Mouse (Mus musculus) forebrain, embryonic 14.5 days (tissue): ENCODE results near the gene Galnt9. TPM values are rescaled to one million over a fixed set of nuclear protein-coding genes. Genes with fewer than 3 reads are reported as not detected.
A peak's percentile ranks its signal among the peaks of the same experiment; 100 is the strongest.

ENCODE experiments used
- ATAC-seq: fragments of 200-750 bp; cut with Nextera tagmentation; 2 replicates; pipeline ENCODE4 v1.8.0; 2017; ENCODE audit warnings: mild to moderate bottlenecking, moderate library complexity
- DNase-seq: peaks from one replicate; pipeline ENCODE4 v3.0.0-alpha.2; 2015; ENCODE audit warnings: low spot score
- H3K27ac ChIP-seq: fragments of 300-500 bp; sonication (generic); 2 replicates; pipeline ENCODE4 v1.5.1; 2014; ENCODE audit warnings: low read depth, mild to moderate bottlenecking, control low read depth, low read length, moderate library complexity
- H3K27me3 ChIP-seq: fragments of 300-500 bp; sonication (generic); replicated peaks from 2 replicates; pipeline ENCODE4 v1.6.1; 2014; ENCODE audit warnings: low read length, control low read depth, mixed read lengths; ENCODE audit not compliant: control insufficient read depth, insufficient read depth
- H3K36me3 ChIP-seq: fragments of 300-500 bp; sonication (generic); 2 replicates; pipeline ENCODE4 v1.6.1; 2014; ENCODE audit warnings: low read length, control low read depth; ENCODE audit not compliant: control insufficient read depth, insufficient read depth
- H3K4me1 ChIP-seq: fragments of 300-500 bp; sonication (generic); 2 replicates; pipeline ENCODE4 v1.6.1; 2014; ENCODE audit warnings: antibody characterized with exemption, low read length, control low read depth; ENCODE audit not compliant: control insufficient read depth, insufficient read depth
- H3K4me2 ChIP-seq: fragments of 300-500 bp; sonication (generic); 2 replicates; pipeline ENCODE4 v1.6.1; 2014; ENCODE audit warnings: mild to moderate bottlenecking, control low read depth, low read length
- H3K4me3 ChIP-seq: fragments of 300-500 bp; sonication (generic); 2 replicates; pipeline ENCODE4 v1.5.1; 2014; ENCODE audit warnings: low read depth, low read length, control low read depth
- H3K9ac ChIP-seq: fragments of 300-500 bp; sonication (generic); 2 replicates; pipeline ENCODE4 v1.6.1; 2014; ENCODE audit warnings: mild to moderate bottlenecking, low read length, control low read depth, moderate library complexity
- H3K9me3 ChIP-seq: fragments of 300-500 bp; sonication (generic); replicated peaks from 2 replicates; pipeline ENCODE4 v1.6.1; 2016; ENCODE audit warnings: low read length, control low read depth, mixed read lengths; ENCODE audit not compliant: control insufficient read depth
- WGBS: fragments of 180-500 bp; shearing (Covaris S2); extraction: QIAGEN DNeasy Blood & Tissue Kit; methylation state at CpG from one replicate; pipeline ENCODE4 v1.1.7; 2014; 5-methylcytosine and 5-hydroxymethylcytosine counted together
- polyA plus RNA-seq: library from polyadenylated mRNA; unstranded; fragments of >200 nt; fragmentation: Nextera tagmentation; extraction: Ambion mirVana; gene quantifications from 2 replicates; pipeline ENCODE4 v1.2.1, GENCODE M21; 2014

Gene Galnt9
- polyA plus RNA-seq, 1 experiment from 2014 or later: 12.1 TPM

DNA sequence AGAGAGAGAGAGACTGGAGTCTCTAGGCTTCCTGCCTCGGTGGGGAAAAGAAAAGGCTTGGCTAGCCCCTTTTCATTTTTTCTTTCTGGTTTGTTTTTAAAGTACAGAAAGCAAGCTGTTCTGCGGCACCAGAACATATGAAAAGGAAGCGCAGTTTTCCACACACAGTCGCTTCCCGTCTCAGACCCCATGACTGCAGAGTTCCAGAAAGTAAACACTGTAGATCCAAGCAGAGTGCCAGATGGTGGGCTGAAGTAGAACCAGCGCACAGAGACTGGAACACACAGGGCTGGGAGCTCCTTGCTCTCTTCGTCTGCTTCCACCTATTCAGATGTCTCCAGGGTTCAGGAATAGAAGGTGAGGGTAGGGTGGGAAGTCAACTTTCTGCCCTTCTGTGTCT, 22.3 kb upstream of the Galnt9 start:
- H3K27me3 ChIP-seq: no peaks in the 10 kb centered on the region
- WGBS: 70% methylated on average over 7 of the region's 7 CpGs
- no peak overlapping the region for H3K4me2 ChIP-seq
- no peak overlapping the region for H3K27ac ChIP-seq
- no peak overlapping the region for H3K4me3 ChIP-seq
- ATAC-seq (no peak), DNase-seq (no peak)
- H3K36me3 ChIP-seq: no peaks in the 10 kb centered on the region
- no peaks in the 10 kb centered on the region for H3K4me1 ChIP-seq
- H3K9ac ChIP-seq: no peak overlapping the region
- no peaks in the 10 kb centered on the region for H3K9me3 ChIP-seq

DNA sequence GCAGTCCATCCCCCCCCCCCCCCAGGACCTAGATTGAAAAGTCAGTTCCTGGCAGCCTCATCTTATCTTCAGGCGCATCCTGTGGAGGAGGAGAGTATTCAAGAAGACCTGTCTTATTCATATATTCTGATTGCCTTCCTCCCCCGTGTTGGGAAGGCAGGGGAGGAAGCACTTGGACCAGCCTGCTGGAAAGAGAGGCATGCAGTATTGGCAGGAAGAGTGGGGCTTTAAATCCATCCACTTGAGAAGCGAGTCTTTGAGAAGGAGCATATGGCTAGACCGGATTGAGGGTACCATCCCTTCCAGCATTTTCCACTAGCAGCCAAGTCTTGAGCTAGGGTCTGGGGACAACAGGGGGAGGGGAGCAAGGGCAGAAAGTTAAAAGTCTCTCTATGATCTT, 20.9 kb upstream of the Galnt9 start:
- WGBS: 79% methylated on average over 4 of the region's 4 CpGs
- Histone ChIP-seq H3K9ac (no peak overlapping the region), H3K4me2 (no peak overlapping the region), H3K4me1 (no peaks in the 10 kb centered on the region), H3K27me3 (no peaks in the 10 kb centered on the region), H3K4me3 (no peak overlapping the region), H3K9me3 (no peaks in the 10 kb centered on the region), H3K27ac (no peak overlapping the region), H3K36me3 (no peaks in the 10 kb centered on the region)
- DNase-seq (no peak), ATAC-seq (no peak)

DNA sequence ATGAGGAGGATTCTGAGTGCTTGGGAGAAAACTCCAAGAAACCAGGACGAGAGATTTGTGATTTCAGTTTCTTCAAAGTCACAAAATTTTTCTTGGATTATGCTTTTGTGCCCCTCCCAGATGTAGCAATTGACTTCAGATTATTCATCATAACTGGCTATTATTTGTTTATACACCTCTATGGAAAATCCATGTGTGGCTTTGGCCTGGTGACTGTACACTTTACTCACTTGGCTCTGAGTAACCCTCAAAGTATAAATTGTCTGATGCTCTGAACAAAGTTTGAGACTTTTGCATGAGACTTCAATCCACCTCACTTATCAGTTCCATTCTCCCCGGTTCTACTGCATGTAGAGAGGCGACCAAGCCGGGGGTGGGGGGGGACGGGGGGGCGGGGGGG, 18.5 kb upstream of the Galnt9 start:
- Histone ChIP-seq H3K27me3 (no peaks in the 10 kb centered on the region), H3K36me3 (no peaks in the 10 kb centered on the region), H3K9ac (no peak overlapping the region), H3K9me3 (no peaks in the 10 kb centered on the region), H3K4me3 (no peak overlapping the region), H3K4me1 (no peaks in the 10 kb centered on the region), H3K4me2 (no peak overlapping the region), H3K27ac (no peak overlapping the region)
- DNase-seq (no peak), ATAC-seq (no peak)
- 77% methylated on average over 6 of the region's 6 CpGs for WGBS

DNA sequence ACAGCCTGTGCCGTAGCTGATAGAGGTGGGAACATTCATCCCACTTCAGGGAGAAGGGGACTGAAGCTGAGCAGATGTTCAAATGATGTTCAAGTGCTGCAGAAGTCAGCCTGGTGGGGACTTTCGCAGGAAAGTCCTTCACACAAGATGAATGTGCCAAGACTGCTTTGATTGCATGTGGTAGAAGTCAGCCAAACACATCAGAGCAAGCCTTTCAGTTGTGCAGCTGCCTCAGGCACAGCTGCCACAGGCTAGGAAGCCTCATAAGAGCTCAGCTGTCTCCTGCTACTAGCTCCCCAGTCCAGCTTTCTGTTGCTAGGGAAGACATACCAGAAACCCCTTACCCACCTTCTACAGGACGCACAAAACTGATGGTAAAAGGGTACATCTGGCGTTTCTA, 17.6 kb upstream of the Galnt9 start:
- Histone ChIP-seq H3K4me3 (no peak overlapping the region), H3K36me3 (no peaks in the 10 kb centered on the region), H3K27me3 (no peaks in the 10 kb centered on the region), H3K9me3 (no peaks in the 10 kb centered on the region), H3K27ac (no peak overlapping the region), H3K4me1 (no peaks in the 10 kb centered on the region), H3K9ac (no peak overlapping the region), H3K4me2 (no peak overlapping the region)
- no peak for DNase-seq
- no peak for ATAC-seq
- WGBS: 79% methylated on average over 4 of the region's 4 CpGs

DNA sequence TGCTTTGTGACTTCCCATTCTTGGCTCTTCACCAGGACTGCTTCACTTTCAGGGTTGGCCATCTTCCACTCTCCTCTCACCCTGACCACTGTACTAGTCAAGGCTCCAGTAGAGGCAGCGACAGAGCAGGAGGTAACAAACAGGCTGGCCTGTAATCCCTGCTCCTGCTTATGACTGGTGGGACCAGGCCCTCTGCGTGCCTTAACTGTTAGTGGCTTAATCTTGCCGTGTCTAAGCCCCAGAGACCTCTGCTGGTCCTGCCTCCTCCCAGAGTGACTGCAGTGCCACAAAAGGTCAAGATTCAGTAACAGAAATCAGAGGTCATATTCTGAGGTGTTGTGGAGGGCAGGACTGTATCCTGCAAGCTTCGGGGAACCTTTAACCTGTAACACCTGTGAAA, 13.1 kb upstream of the Galnt9 start:
- no peak for DNase-seq
- no peaks in the 10 kb centered on the region for H3K27me3 ChIP-seq

DNA sequence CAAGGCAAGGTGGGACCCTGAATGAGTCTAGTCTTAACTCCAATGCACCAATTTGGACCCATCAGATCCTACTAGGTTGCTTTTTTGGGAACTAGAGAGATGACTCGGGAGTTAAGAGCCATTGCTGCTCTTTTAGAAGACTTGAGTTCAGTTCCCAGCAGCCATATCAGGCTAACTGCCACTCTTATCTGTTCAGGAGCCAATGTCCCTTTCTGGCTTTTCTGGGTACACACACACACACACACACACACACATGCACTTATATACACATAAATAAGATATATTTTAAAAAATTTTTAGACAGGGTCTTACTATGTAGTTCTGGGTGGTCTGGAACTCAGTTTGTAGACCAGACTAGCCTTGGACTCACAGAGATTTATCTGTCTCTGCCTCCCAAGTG, 9.8 kb upstream of the Galnt9 start:
- Histone ChIP-seq H3K27ac (no peak overlapping the region), H3K27me3 (no peaks in the 10 kb centered on the region), H3K4me3 (no peak overlapping the region), H3K9ac (no peak overlapping the region), H3K4me1 (no peaks in the 10 kb centered on the region), H3K36me3 (no peaks in the 10 kb centered on the region), H3K9me3 (no peaks in the 10 kb centered on the region), H3K4me2 (no peak overlapping the region)
- no peak for ATAC-seq
- DNase-seq: no peak
- WGBS: 70% methylated on average over 1 of the region's 1 CpGs

More for the DNA sequence above, 13.1 kb upstream of the Galnt9 start:
- H3K4me1 ChIP-seq: no peaks in the 10 kb centered on the region
- H3K36me3 ChIP-seq: no peaks in the 10 kb centered on the region
- H3K4me3 ChIP-seq: no peak overlapping the region
- no peaks in the 10 kb centered on the region for H3K9me3 ChIP-seq
- ATAC-seq: no peak
- 71% methylated on average over 4 of the region's 4 CpGs for WGBS
- H3K9ac ChIP-seq: no peak overlapping the region
- H3K27ac ChIP-seq: no peak overlapping the region
- H3K4me2 ChIP-seq: no peak overlapping the region

DNA sequence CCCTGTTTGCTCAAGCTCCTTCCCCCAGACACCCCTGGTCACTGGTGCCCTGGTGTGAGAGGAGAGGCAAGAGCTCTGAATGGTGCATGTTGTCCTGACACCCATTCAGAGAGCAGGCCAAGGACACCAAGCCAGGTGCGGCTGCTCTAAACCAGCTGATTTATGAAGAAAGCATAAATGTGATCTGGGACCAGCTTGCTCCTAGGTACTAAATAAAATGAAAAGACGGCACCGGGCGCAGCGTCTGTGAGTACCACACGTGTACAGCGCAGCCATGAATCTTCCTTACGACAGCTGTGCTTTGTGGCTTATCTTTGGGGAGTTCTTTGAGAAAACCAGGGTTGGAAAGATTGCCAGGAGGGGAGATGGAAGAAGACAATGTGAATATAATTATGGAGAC, 8.2 kb upstream of the Galnt9 start:
- no peaks in the 10 kb centered on the region for H3K9me3 ChIP-seq
- 88% methylated on average over 8 of the region's 8 CpGs for WGBS
- no peak overlapping the region for H3K27ac ChIP-seq
- no peaks in the 10 kb centered on the region for H3K4me1 ChIP-seq
- H3K4me2 ChIP-seq: no peak overlapping the region
- H3K9ac ChIP-seq: no peak overlapping the region
- no peak overlapping the region for H3K4me3 ChIP-seq
- DNase-seq (no peak), ATAC-seq (no peak)
- no peaks in the 10 kb centered on the region for H3K27me3 ChIP-seq
- no peaks in the 10 kb centered on the region for H3K36me3 ChIP-seq

DNA sequence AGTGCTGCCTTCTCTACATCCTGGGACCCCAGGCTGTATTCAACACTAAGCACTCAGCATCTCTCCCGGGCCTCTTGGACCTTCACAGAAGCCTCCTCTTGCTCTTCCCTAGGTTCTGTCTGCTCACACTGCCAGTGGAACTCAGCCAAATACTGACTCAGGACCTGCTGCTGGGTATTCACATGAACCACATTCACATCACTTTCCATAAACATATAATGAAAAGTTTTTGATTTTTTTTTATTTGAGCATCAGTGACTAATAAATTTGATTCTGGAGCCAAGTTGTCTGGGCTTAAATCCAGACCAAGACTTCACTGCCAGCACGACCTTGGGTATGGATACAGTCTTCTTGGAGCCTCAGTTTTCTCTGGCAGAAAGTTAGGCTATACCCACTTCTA, 3.2 kb upstream of the Galnt9 start:
- H3K4me1 ChIP-seq: no peaks in the 10 kb centered on the region
- H3K4me3 ChIP-seq: no peak overlapping the region
- H3K27ac ChIP-seq: no peak overlapping the region
- ATAC-seq (no peak), DNase-seq (no peak)
- WGBS: 68% methylated on average over 2 of the region's 2 CpGs
- H3K9ac ChIP-seq: no peak overlapping the region
- H3K36me3 ChIP-seq: no peaks in the 10 kb centered on the region
- peaks cover 31% of the 10 kb centered on the region for H3K27me3 ChIP-seq
- no peak overlapping the region for H3K4me2 ChIP-seq
- H3K9me3 ChIP-seq: no peaks in the 10 kb centered on the region

DNA sequence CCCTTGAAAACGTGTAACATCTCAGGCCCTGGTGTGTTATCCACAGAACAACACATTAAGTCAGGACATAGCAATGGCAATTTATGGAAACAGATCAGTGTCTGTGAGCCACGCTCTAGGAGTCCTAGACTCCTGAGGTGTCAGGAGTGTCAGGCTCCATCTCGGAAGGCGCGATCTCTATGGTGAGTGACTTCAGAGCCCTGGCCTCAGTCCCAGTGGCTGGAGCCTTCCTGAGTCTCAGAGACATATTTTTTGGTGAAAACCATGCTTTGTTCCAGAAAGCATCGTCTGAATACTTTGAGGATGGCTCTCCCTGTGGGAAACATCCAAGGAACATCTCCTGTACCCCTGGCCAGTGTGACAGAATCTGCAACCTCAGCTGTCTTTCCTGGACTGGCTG, 2.7 kb upstream of the Galnt9 start:
- Histone ChIP-seq H3K4me1 (no peaks in the 10 kb centered on the region), H3K36me3 (no peaks in the 10 kb centered on the region), H3K4me2 (no peak overlapping the region), H3K9me3 (no peaks in the 10 kb centered on the region), H3K27ac (no peak overlapping the region), H3K4me3 (no peak overlapping the region), H3K27me3 (peaks cover 35% of the 10 kb centered on the region), H3K9ac (no peak overlapping the region)
- 75% methylated on average over 6 of the region's 6 CpGs for WGBS
- ATAC-seq (no peak), DNase-seq (no peak)

DNA sequence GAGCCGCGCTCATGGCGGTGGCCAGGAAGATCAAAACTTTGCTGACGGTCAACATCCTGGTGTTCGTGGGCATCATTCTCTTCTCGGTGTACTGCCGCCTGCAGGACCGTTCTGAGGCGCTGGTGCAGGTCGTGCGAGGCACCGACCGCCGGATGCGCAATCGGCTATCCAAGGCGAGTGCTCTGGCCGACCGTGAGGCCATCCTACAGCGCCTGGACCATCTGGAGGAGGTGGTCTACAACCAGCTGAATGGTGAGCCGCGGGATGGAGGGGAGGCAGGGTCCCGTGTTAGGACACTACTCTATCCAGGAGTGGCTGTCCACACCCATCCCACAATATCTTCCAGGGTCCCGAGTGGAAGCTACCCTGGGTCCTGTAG, 525 bp downstream of the Galnt9 start:
- H3K27me3 ChIP-seq: peaks cover 35% of the 10 kb centered on the region
- ATAC-seq (peak; percentile 38), DNase-seq (no peak)
- peak overlapping the region; percentile 44 for H3K4me3 ChIP-seq
- H3K9me3 ChIP-seq: no peaks in the 10 kb centered on the region
- H3K9ac ChIP-seq: peak overlapping the region; percentile 58
- H3K27ac ChIP-seq: no peak overlapping the region
- H3K4me1 ChIP-seq: no peaks in the 10 kb centered on the region
- 2% methylated on average over 24 of the region's 24 CpGs for WGBS
- no peaks in the 10 kb centered on the region for H3K36me3 ChIP-seq
- H3K4me2 ChIP-seq: peak overlapping the region; percentile 60
